Mouse (Mus musculus) spleen, postnatal 10 days (tissue): ENCODE data around the gene Mfsd4a.

ENCODE experiments used
- DNase-seq, 2 experiments: peaks; one replicate each; pipeline ENCODE4 v3.0.0; 2021 to 2022; ENCODE audit warnings: low spot score in 2 of 2

Gene Mfsd4a

DNA sequence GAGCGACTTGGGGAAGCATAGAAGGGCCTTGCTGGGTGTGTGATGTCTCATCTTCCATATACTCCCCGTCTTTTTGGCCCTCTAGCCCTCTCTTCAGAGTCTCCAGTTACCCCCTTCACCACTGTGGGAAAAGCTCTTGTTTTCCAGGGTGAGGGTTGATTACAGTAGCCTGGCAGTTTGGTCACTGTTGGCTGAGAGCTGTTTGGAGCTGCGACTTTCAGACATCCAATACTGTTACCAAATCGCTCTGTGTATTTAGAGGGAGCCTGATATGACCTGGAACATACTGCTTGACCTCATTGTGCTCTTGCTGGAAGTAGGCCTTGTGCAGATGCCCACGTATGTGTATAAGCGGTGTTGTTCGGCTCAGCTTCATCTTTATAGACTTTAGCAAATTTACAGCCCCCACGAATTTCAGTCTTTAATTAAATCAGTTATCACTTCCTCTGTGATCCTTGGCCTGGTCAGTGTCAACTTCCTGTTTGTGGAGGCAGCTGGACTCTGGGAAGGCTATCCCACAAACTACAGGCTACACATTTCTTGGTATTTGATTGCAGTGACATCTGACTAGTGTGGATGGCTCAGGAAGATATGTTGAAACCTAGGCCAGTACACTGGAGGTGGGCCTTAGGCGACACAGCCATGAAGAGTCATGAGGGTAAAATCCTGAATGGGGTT lies 77.6 kb downstream of the Mfsd4a start:
- no peak for DNase-seq

GRCm38 (mm10) chr1:131989476-131989875 lies 78.4 kb downstream of the Mfsd4a start:
- DNase-seq, result no peak

DNA sequence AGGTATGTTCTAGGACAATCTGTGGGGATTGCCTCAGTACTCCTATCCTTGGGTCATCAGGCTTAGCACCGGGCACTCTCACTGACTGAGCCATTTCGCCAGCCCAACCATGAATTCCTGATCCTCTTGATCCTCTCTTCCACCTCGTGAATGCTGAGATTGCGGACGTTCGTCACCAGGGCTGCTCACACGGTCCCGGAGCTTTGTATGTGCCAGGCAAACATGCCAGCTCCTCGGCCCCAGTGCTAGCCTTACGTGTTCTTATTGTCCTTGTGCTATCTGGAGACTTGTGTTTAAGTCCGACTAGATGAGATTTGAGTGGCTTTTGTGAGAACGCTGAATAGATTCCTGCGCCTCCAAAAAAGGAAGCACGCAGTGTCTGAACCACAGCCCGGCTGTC lies 80.4 kb downstream of the Mfsd4a start:
- no peak for DNase-seq

GRCm38 (mm10) chr1:131983806-131984205 lies 84.1 kb downstream of the Mfsd4a start:
- no peak for DNase-seq

DNA sequence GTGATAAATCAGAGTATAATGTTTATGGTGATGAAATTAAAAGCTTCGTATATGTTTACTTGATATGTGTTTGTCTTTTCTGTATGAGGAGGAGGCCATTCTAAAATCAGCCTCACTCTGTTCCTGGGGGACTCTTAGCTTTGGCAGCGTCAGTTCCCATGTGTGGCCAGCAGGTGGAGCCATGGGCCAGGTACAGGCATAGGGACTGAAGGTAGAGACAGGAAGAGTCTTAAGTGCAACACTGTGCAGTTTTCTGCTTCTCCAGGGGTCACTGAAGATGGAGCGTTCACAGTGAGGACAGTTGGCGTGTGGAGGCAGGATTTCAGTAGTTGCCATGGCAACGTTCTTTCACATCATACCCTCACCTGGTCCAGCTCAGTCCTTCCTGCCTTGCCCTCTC lies 85.0 kb downstream of the Mfsd4a start:
- DNase-seq, result peak; percentile 76 to 87

DNA sequence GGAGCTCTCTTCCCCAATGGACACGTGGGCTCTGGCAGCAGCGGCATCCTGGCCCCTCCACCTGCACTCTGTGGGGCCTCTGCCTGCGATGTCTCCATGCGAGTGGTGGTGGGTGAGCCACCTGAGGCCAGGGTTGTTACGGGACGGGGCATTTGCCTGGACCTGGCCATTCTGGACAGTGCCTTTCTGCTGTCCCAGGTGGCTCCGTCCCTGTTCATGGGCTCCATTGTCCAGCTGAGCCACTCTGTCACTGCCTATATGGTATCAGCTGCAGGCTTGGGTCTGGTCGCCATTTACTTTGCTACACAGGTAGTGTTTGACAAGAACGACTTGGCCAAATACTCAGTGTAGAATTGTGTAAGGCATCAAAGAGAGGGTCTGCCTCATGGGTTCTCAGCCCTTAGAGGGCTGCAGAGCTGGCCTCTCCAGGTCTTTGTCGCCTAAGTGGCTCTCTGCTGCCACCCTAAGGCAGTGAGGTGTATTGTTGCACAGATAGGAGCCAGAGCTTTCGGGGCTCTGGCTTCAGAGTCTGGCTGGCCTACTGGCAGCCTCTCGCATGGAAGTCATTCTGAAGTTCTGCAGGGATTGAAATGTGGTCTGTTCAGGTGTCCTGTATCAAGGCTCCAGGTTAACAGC lies 86.4 kb downstream of the Mfsd4a start:
- DNase-seq, result peak; percentile 64 to 83

DNA sequence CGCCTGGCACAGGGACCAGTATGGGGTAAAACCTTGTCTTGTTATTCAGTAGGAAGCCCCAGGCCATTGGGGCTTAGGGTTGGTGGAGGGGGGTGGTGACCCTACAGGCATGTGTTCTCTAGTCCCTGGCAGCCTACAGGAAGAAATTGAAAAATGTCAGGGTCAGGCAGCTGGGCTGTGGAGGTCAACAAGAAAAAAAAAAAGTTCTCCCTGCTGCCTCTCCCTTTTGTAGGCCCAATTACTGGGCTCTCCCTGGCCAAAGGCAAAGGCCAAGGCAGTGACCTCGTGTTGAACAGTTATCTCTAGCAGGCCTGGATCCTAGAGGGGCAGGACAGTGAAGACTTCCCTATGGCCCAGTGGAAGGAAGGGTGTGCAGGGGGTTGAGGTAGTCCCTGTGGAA lies 87.4 kb downstream of the Mfsd4a start:
- DNase-seq, result no peak

DNA sequence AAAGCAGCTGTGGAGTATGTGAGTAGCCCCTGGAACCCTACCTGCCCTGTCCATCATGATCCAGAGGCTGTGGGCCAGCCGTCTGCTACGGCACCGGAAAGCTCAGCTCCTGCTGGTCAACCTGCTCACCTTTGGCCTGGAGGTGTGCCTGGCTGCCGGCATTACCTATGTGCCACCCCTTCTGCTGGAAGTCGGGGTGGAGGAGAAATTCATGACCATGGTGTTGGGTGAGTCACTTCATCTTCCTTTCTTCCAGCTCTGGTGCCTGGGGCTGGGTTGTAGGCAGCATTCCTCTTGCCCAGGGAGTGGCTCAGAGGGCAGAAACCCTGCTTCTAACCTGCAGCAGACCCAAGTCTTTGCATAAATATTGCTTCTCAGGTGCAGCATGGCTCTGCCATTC lies 91.0 kb downstream of the Mfsd4a start:
- DNase-seq, result no peak

DNA sequence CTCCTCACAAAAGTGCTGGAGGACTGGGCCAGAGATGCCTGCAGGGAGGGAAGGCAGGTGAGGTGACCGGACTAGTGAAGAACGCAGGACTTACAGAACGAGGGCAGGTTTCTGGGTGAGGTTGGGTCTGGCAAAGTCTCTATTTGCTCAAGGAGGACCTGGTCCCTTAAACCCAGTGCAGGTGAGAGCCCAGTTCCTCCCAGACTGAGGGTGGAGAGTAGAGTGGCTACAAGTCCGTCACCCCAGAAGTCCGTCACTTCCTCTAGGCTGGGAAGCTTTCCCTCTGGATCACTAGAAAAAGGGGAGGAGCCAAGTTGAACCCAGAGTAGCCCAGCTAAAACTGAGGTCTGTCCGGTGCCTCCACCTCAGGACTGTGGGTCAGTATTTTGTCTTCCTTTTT lies 93.9 kb downstream of the Mfsd4a start:
- DNase-seq, result no peak
